Mouse (Mus musculus) activated CD4-positive, CD25-positive, alpha-beta regulatory T cell, adult 4 months (primary cell): ENCODE results near the gene Gm11009. TPM values are rescaled to one million over a fixed set of nuclear protein-coding genes. Genes with fewer than 3 reads are reported as not detected.
"Not testable (repeated sequence)": the region's sequence is repeated elsewhere in the genome, so short reads cannot be mapped to it uniquely, and the experiment has no call there.

Experiments used
- ATAC-seq: one replicate; pipeline ENCODE4 v1.8.0; 2017
- polyA plus RNA-seq, 2 experiments: library from polyadenylated mRNA; unstranded; fragments of 100-300 nt; shearing (Covaris generic); gene quantifications; one replicate each; pipeline ENCODE4 v1.2.1; 2017

Gene Gm11009
- not detected for polyA plus RNA-seq

- not testable (repeated sequence) for ATAC-seq
These were observed at the start of gene Gm11009 for GRCm38 (mm10) chr2:176319394-176319793. Gene Gm11009, minus strand, starts transcription at chr2:176319494.

Other genes starting within 250 kb of the Gm11009 start
- under 1 TPM; 0.28 to 0.41 TPM for gene Gm2004, start 169.7 kb downstream of the Gm11009 start, polyA plus RNA-seq
- gene 2210418O10Rik, start 92.9 kb downstream of the Gm11009 start, polyA plus RNA-seq = 1 to 10 TPM in 1 of 2 experiments, not detected in 1; 2.5 TPM
- 10 to 100 TPM in 1 of 2 experiments, 1 to 10 TPM in 1; 6.4 to 18.4 TPM for gene Gm14435, start 104.1 kb upstream of the Gm11009 start, polyA plus RNA-seq
- 10 to 100 TPM in 1 of 2 experiments, 1 to 10 TPM in 1; 8.5 to 30.2 TPM for gene Gm14434, start 167.3 kb upstream of the Gm11009 start, polyA plus RNA-seq
- gene Zfp967, start 201.6 kb upstream of the Gm11009 start, polyA plus RNA-seq = not detected